Mouse (Mus musculus): ENCODE measurements around the gene Gm20388.

DNA sequence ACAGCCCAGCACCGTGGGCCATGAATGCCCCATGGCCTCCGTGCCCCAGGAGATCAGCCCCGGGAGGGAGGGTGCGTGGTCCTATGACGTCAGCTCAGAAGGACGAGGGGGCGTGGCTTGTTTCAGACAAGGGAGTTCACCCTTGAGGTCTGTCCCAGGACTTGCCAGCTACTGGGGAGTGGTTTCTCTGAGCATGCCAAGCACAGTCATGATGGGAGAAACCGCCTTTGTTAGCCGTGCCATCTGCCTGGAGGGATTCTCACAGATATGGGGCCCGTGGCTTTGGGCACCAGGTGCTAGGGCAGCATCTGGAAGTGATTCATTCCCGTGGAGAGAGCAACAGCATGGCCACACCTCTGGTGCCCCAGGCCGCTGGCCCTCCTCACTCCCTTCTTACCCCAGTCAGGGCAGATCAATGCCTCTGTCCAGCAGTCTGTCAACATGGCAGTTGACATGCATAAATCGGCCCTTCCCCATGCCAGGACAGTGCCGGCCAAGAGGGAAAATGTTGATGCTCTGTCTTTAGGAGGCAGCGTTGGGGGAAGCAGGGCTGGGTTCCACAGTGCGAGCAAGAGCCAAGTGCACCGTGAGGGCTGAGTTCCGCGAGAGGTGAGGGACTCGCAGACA lies 2199.7 kb downstream of the Gm20388 start:
- TF ChIP-seq POLR2A (IDR thresholded peaks at IDR 0.05; ENCODE audit: insufficient read depth, low read depth, low read length) (no peak), CTCF (IDR thresholded peaks at IDR 0.05; ENCODE audit: insufficient read depth, low read depth, low read length) (no peak)

Data from olfactory bulb, adult 2 months (tissue).